Mouse (Mus musculus): ENCODE measurements around the gene Sfxn4. TPM values are rescaled to one million over a fixed set of nuclear protein-coding genes. Genes with fewer than 3 reads are reported as not detected.
"Not testable (repeated sequence)": the region's sequence is repeated elsewhere in the genome, so short reads cannot be mapped to it uniquely, and the experiment has no call there.

Gene Sfxn4
- polyA plus RNA-seq, 1 experiment from 2014 or later = 6.4 TPM

GRCm38 (mm10) chr19:60874064-60874694 lies 12.9 kb upstream of the Sfxn4 start, which contains the start of gene Prdx3:
Gene Prdx3 (minus strand): TSS chr19:60874556.
- Histone ChIP-seq H3K27ac (ENCODE audit: low read depth) (peak within 1 kb of the TSS; percentile 80), H3K36me3 (ENCODE audit: insufficient read depth) (peaks cover 8% of the 10 kb centered on the region), H3K4me3 (ENCODE audit: low read depth, low read length) (peak within 1 kb of the TSS; percentile 67), H3K4me1 (ENCODE audit: insufficient read depth) (peaks cover 4% of the 10 kb centered on the region; the same call in 1 of the 2 replicates), H3K27me3 (ENCODE audit: insufficient read depth, low read length) (no peaks in the 10 kb centered on the region), H3K9ac (peak within 1 kb of the TSS; percentile 70), H3K9me3 (ENCODE audit: low read depth, low read length) (no peaks in the 10 kb centered on the region), H3K4me2 (peak within 1 kb of the TSS; percentile 66)
- ATAC-seq (ENCODE audit: insufficient read depth) = peak; percentile 98
- under 1% methylated on average over 28 of the region's 28 CpGs for WGBS
- TF ChIP-seq CTCF (IDR thresholded peaks at IDR 0.05; ENCODE audit: low read depth) = peak; percentile 28
- DNase-seq = peak; percentile 98

GRCm38 (mm10) chr19:60873501-60873900 lies 12.2 kb upstream of the Sfxn4 start:
- Histone ChIP-seq H3K9ac (peak overlapping the region; percentile 70; the same call in 1 of the 2 replicates), H3K4me3 (ENCODE audit: low read depth, low read length) (peak overlapping the region; percentile 67), H3K4me2 (peak overlapping the region; percentile 66), H3K27me3 (ENCODE audit: insufficient read depth, low read length) (no peaks in the 10 kb centered on the region), H3K9me3 (ENCODE audit: low read depth, low read length) (no peaks in the 10 kb centered on the region), H3K36me3 (ENCODE audit: insufficient read depth) (peaks cover 10% of the 10 kb centered on the region), H3K27ac (ENCODE audit: low read depth) (peak overlapping the region; percentile 80), H3K4me1 (ENCODE audit: insufficient read depth) (peaks cover 4% of the 10 kb centered on the region; the same call in 1 of the 2 replicates)
- DNase-seq (peak; percentile 24), ATAC-seq (ENCODE audit: insufficient read depth) (peak; percentile 2; the same call in 1 of the 2 replicates)
- TF ChIP-seq CTCF (IDR thresholded peaks at IDR 0.05; ENCODE audit: low read depth) = no peak
- 2% methylated on average over 4 of the region's 4 CpGs for WGBS

GRCm38 (mm10) chr19:60872272-60872671 lies 11.0 kb upstream of the Sfxn4 start:
- Histone ChIP-seq H3K9ac (no peak overlapping the region), H3K4me3 (ENCODE audit: low read depth, low read length) (no peak overlapping the region), H3K27ac (ENCODE audit: low read depth) (no peak overlapping the region), H3K36me3 (ENCODE audit: insufficient read depth) (peaks cover 19% of the 10 kb centered on the region), H3K27me3 (ENCODE audit: insufficient read depth, low read length) (no peaks in the 10 kb centered on the region), H3K4me2 (no peak overlapping the region; the same call in 1 of the 2 replicates), H3K4me1 (ENCODE audit: insufficient read depth) (peaks cover 4% of the 10 kb centered on the region; the same call in 1 of the 2 replicates), H3K9me3 (ENCODE audit: low read depth, low read length) (no peaks in the 10 kb centered on the region)
- WGBS = 29% methylated on average over 1 of the region's 1 CpGs
- ATAC-seq (ENCODE audit: insufficient read depth) (no peak), DNase-seq (no peak)
- no peak for TF ChIP-seq CTCF (IDR thresholded peaks at IDR 0.05; ENCODE audit: low read depth)

- H3K9ac ChIP-seq = no peak overlapping the region
- H3K27ac ChIP-seq (ENCODE audit: low read depth) = no peak overlapping the region
- no peak overlapping the region for H3K4me2 ChIP-seq
- H3K4me3 ChIP-seq (ENCODE audit: low read depth, low read length) = no peak overlapping the region
- H3K36me3 ChIP-seq (ENCODE audit: insufficient read depth) = peaks cover 26% of the 10 kb centered on the region
- H3K9me3 ChIP-seq (ENCODE audit: low read depth, low read length) = no peaks in the 10 kb centered on the region
- DNase-seq (no peak), ATAC-seq (ENCODE audit: insufficient read depth) (no peak)
- no peak for TF ChIP-seq CTCF (IDR thresholded peaks at IDR 0.05; ENCODE audit: low read depth)
- H3K27me3 ChIP-seq (ENCODE audit: insufficient read depth, low read length) = no peaks in the 10 kb centered on the region
- WGBS = 86% methylated on average over 5 of the region's 5 CpGs
- peaks cover 4% of the 10 kb centered on the region; the same call in 1 of the 2 replicates for H3K4me1 ChIP-seq (ENCODE audit: insufficient read depth)
These were observed 10.1 kb upstream of the Sfxn4 start for GRCm38 (mm10) chr19:60871366-60871765.

GRCm38 (mm10) chr19:60870489-60870888 lies 9.2 kb upstream of the Sfxn4 start:
- Histone ChIP-seq H3K9me3 (ENCODE audit: low read depth, low read length) (no peaks in the 10 kb centered on the region), H3K9ac (no peak overlapping the region), H3K36me3 (ENCODE audit: insufficient read depth) (peaks cover 26% of the 10 kb centered on the region), H3K4me1 (ENCODE audit: insufficient read depth) (peaks cover 4% of the 10 kb centered on the region; the same call in 1 of the 2 replicates), H3K4me3 (ENCODE audit: low read depth, low read length) (no peak overlapping the region), H3K27me3 (ENCODE audit: insufficient read depth, low read length) (no peaks in the 10 kb centered on the region), H3K27ac (ENCODE audit: low read depth) (no peak overlapping the region), H3K4me2 (no peak overlapping the region)
- 84% methylated on average over 1 of the region's 1 CpGs for WGBS
- ATAC-seq (ENCODE audit: insufficient read depth) (no peak), DNase-seq (peak; percentile 4)
- no peak; the same call in 1 of the 2 replicates for TF ChIP-seq CTCF (IDR thresholded peaks at IDR 0.05; ENCODE audit: low read depth)

GRCm38 (mm10) chr19:60866169-60866568 lies 4.9 kb upstream of the Sfxn4 start:
- not testable (repeated sequence) for H3K9ac ChIP-seq; H3K4me1 ChIP-seq (ENCODE audit: insufficient read depth); H3K4me3 ChIP-seq (ENCODE audit: low read depth, low read length); DNase-seq; H3K27ac ChIP-seq (ENCODE audit: low read depth); ATAC-seq (ENCODE audit: insufficient read depth); H3K9me3 ChIP-seq (ENCODE audit: low read depth, low read length); H3K27me3 ChIP-seq (ENCODE audit: insufficient read depth, low read length); H3K4me2 ChIP-seq
- H3K36me3 ChIP-seq (ENCODE audit: insufficient read depth) = peaks cover 47% of the 10 kb centered on the region
- 93% methylated on average over 4 of the region's 4 CpGs for WGBS

GRCm38 (mm10) chr19:60845731-60846130 lies 15.5 kb downstream of the Sfxn4 start:
- Histone ChIP-seq H3K4me3 (ENCODE audit: low read depth, low read length) (no peak overlapping the region), H3K36me3 (ENCODE audit: insufficient read depth) (no peaks in the 10 kb centered on the region; the same call in 1 of the 2 replicates), H3K4me1 (ENCODE audit: insufficient read depth) (no peaks in the 10 kb centered on the region), H3K4me2 (no peak overlapping the region), H3K9me3 (ENCODE audit: low read depth, low read length) (no peaks in the 10 kb centered on the region), H3K9ac (no peak overlapping the region), H3K27me3 (ENCODE audit: insufficient read depth, low read length) (no peaks in the 10 kb centered on the region), H3K27ac (ENCODE audit: low read depth) (no peak overlapping the region)
- no peak for ATAC-seq (ENCODE audit: insufficient read depth)
- no peak for DNase-seq
- TF ChIP-seq CTCF (IDR thresholded peaks at IDR 0.05; ENCODE audit: low read depth) = no peak
